Mouse (Mus musculus) kidney, adult 2 months (tissue): ENCODE results near the gene Zbtb45.

ENCODE experiments used
- CTCF ChIP-seq: fragments of 200-500 bp; conservative IDR thresholded peaks from 2 replicates; pipeline ENCODE4 v1.5.1; 2011; ENCODE audit warnings: low read depth, mild to moderate bottlenecking, control low read depth, low read length, moderate library complexity, mixed read lengths; ENCODE audit not compliant: insufficient read depth, insufficient read length
- POLR2A ChIP-seq: fragments of 200-500 bp; IDR thresholded peaks from one replicate; pipeline ENCODE4 v1.6.1; 2011; ENCODE audit warnings: low read depth, low read length, control low read depth

GRCm38 (mm10) chr7:12977682-12978389, 32.0 kb downstream of the Zbtb45 start, which contains the start of gene Zfp446:
- no peak for TF ChIP-seq CTCF
- TF ChIP-seq POLR2A: peak; percentile 82
